Mouse (Mus musculus) lung, embryonic 14.5 days (tissue): Measurements from ENCODE around the gene Lnpep. TPM values are rescaled to one million over a fixed set of nuclear protein-coding genes. Genes with fewer than 3 reads are reported as not detected.

Source experiments
- ATAC-seq: fragments of 200-750 bp; cut with Nextera tagmentation; 2 replicates; pipeline ENCODE4 v1.8.0; 2017; ENCODE audit warnings: mild to moderate bottlenecking, moderate TSS enrichment, moderate library complexity; ENCODE audit not compliant: insufficient read depth
- DNase-seq: peaks from one replicate; pipeline ENCODE4 v3.0.0-alpha.2; 2015
- H3K27ac ChIP-seq: fragments of 300-500 bp; sonication (generic); 2 replicates; pipeline ENCODE4 v1.5.1; 2014; ENCODE audit warnings: low read depth, mild to moderate bottlenecking, moderate library complexity
- H3K27me3 ChIP-seq: fragments of 300-500 bp; sonication (generic); 2 replicates; pipeline ENCODE4 v1.6.1; 2014; ENCODE audit warnings: low read length, control low read depth; ENCODE audit not compliant: insufficient read depth
- H3K36me3 ChIP-seq: fragments of 300-500 bp; sonication (generic); 2 replicates; pipeline ENCODE4 v1.6.1; 2014; ENCODE audit warnings: control low read depth; ENCODE audit not compliant: insufficient read depth
- H3K4me1 ChIP-seq: fragments of 300-500 bp; sonication (generic); 2 replicates; pipeline ENCODE4 v1.6.1; 2014; ENCODE audit warnings: antibody characterized with exemption, control low read depth; ENCODE audit not compliant: insufficient read depth
- H3K4me2 ChIP-seq: fragments of 300-500 bp; sonication (generic); 2 replicates; pipeline ENCODE4 v1.6.1; 2014; ENCODE audit warnings: mild to moderate bottlenecking
- H3K4me3 ChIP-seq: fragments of 300-500 bp; sonication (generic); 2 replicates; pipeline ENCODE4 v1.5.1; 2014; ENCODE audit warnings: low read depth, low read length
- H3K9ac ChIP-seq: fragments of 300-500 bp; sonication (generic); 2 replicates; pipeline ENCODE4 v1.6.1; 2014
- H3K9me3 ChIP-seq: fragments of 300-500 bp; sonication (generic); 2 replicates; pipeline ENCODE4 v1.6.1; 2016; ENCODE audit warnings: low read depth, low read length, control low read depth
- CTCF ChIP-seq: IDR thresholded peaks from 2 replicates; pipeline ENCODE4 v1.5.1; 2016; ENCODE audit warnings: antibody characterized with exemption, low read depth
- WGBS: fragments of 180-500 bp; shearing (Covaris S2); extraction: QIAGEN DNeasy Blood & Tissue Kit; methylation state at CpG from one replicate; pipeline ENCODE4 v1.1.7; 2014; 5-methylcytosine and 5-hydroxymethylcytosine counted together
- polyA plus RNA-seq: library from polyadenylated mRNA; unstranded; fragments of >200 nt; fragmentation: Nextera tagmentation; extraction: Ambion mirVana; gene quantifications from 2 replicates; pipeline ENCODE4 v1.2.1, GENCODE M21; 2014

Gene Lnpep
- polyA plus RNA-seq, 1 experiment from 2014 or later, result 8.4 TPM

DNA sequence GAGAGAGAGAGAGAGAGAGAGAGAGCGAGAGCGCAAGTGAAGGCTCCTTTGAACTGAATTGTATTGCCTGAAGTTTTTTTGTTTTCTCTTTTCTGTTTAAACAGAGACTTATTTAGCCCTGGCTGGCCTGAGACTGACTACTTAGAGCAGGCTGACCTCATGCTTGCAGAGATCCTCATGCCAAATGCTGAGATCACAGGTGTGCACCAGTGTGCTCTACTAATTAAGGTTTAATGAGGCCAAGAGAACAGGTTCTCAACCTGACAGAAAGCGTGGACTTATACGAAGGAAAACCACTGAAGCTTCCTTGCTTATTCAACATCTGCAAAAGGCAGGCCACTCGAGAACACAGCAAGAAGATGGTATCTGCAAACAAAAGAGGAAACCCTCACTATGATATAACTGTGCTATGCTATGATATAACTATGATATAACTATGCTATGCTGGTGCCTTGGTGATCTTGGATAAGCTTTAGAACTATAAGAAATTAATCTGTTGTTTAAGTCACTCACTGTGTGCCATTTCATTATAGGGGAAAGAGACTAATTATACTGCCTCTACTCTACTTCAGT, 16.3 kb downstream of the Lnpep start:
- H3K27me3 ChIP-seq, result no peaks in the 10 kb centered on the region
- ATAC-seq (no peak), DNase-seq (no peak)
- no peak for TF ChIP-seq CTCF
- no peak overlapping the region for H3K9ac ChIP-seq
- no peak overlapping the region for H3K4me2 ChIP-seq
- no peaks in the 10 kb centered on the region for H3K9me3 ChIP-seq
- no peak overlapping the region for H3K27ac ChIP-seq
- no peaks in the 10 kb centered on the region for H3K36me3 ChIP-seq
- H3K4me3 ChIP-seq, result no peak overlapping the region
- H3K4me1 ChIP-seq, result no peaks in the 10 kb centered on the region
- WGBS, result 83% methylated on average over 5 of the region's 5 CpGs

DNA sequence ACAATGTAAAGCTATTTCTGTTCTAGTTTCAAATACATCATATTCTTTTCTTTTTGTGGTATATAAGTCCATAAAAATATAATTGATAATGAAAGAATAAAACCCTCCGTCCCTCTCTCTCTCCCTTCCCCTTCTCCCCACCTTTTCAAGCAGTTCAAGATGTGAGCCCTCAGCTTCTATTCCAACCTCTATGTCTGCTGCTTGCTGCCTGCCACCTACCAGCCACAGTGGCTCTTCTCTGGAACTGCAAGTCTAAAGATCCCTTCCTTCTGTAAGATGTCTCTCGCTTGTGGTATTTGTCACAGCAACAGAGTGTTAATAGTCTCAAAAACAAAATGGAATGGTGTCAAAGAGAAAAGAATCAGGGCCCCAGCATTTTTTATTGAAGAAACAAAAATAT, 20.3 kb downstream of the Lnpep start:
- ATAC-seq (no peak), DNase-seq (no peak)
- Histone ChIP-seq H3K36me3 (no peaks in the 10 kb centered on the region), H3K27me3 (no peaks in the 10 kb centered on the region), H3K4me1 (no peaks in the 10 kb centered on the region), H3K4me3 (no peak overlapping the region), H3K9me3 (no peaks in the 10 kb centered on the region), H3K9ac (no peak overlapping the region), H3K4me2 (no peak overlapping the region), H3K27ac (no peak overlapping the region)
- WGBS, result 88% methylated on average over 2 of the region's 2 CpGs
- no peak for TF ChIP-seq CTCF

GRCm38 (mm10) chr17:17603609-17604008, 21.2 kb downstream of the Lnpep start:
- H3K36me3 ChIP-seq, result no peaks in the 10 kb centered on the region
- no peak overlapping the region for H3K9ac ChIP-seq
- no peak for DNase-seq
- H3K9me3 ChIP-seq, result no peaks in the 10 kb centered on the region
- no peak for TF ChIP-seq CTCF
- ATAC-seq, result no peak
- no peak overlapping the region for H3K27ac ChIP-seq
- H3K4me1 ChIP-seq, result no peaks in the 10 kb centered on the region
- H3K4me2 ChIP-seq, result no peak overlapping the region
- H3K4me3 ChIP-seq, result no peak overlapping the region
- WGBS, result 90% methylated on average over 3 of the region's 3 CpGs
- H3K27me3 ChIP-seq, result no peaks in the 10 kb centered on the region

- Histone ChIP-seq H3K9ac (no peak overlapping the region), H3K4me2 (no peak overlapping the region), H3K4me3 (no peak overlapping the region), H3K27ac (no peak overlapping the region), H3K4me1 (no peaks in the 10 kb centered on the region), H3K27me3 (no peaks in the 10 kb centered on the region), H3K36me3 (no peaks in the 10 kb centered on the region), H3K9me3 (no peaks in the 10 kb centered on the region)
- no peak for ATAC-seq
- DNase-seq, result no peak
- TF ChIP-seq CTCF, result no peak
Observed at GRCm38 (mm10) chr17:17602786-17603185, 22.1 kb downstream of the Lnpep start.

DNA sequence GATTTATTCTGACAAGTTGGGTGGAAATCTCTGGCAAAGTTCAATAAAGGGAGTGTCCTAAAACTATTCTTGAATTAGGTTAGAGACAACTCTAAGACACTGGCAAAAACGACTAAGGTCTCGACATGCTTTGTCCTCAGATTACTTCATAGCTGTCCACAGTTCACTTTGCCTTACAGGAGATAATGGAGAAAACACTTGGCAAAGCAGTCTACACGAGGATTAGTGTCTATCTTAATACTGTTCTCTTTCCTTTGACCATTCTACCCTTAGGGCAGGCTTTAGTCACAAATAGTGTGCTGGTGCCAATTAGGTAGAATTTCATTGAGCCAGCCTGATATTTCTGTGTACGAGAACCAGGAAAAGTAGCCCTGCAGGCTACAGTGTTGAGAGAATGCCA, 22.5 kb downstream of the Lnpep start:
- Histone ChIP-seq H3K9ac (no peak overlapping the region), H3K9me3 (no peaks in the 10 kb centered on the region), H3K27me3 (no peaks in the 10 kb centered on the region), H3K27ac (no peak overlapping the region), H3K4me3 (no peak overlapping the region), H3K36me3 (no peaks in the 10 kb centered on the region), H3K4me2 (no peak overlapping the region), H3K4me1 (no peaks in the 10 kb centered on the region)
- TF ChIP-seq CTCF, result no peak
- ATAC-seq (no peak), DNase-seq (no peak)
- 74% methylated on average over 4 of the region's 4 CpGs for WGBS

DNA sequence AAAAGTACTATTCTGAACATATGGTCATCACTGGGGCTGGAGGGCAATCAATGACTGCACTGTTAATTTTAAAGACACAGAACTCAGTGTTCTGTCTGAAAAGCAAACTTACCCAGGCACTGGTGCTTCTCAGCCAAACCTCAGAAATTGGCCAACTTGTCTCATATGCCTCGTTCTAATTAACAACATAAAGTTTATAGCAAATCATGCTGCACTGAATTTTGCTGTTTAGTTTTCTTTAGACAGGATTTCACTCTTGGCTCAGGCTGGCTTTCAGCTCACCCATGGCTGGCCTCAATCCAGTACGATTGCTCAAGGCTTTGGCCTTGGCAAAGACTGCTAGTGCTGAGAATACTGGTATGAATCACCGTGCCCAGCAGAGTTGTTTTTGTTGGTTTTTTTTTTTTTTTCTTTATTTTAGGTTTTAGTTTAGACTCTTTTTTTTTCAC, 24.0 kb downstream of the Lnpep start:
- no peak for TF ChIP-seq CTCF
- H3K36me3 ChIP-seq, result no peaks in the 10 kb centered on the region
- no peak overlapping the region for H3K4me3 ChIP-seq
- DNase-seq (peak; percentile 87), ATAC-seq (no peak; the same call in 1 of the 2 replicates)
- no peak overlapping the region for H3K4me2 ChIP-seq
- no peak overlapping the region for H3K27ac ChIP-seq
- WGBS, result 39% methylated on average over 3 of the region's 3 CpGs
- no peaks in the 10 kb centered on the region for H3K9me3 ChIP-seq
- H3K27me3 ChIP-seq, result no peaks in the 10 kb centered on the region
- H3K4me1 ChIP-seq, result no peaks in the 10 kb centered on the region
- no peak overlapping the region for H3K9ac ChIP-seq

DNA sequence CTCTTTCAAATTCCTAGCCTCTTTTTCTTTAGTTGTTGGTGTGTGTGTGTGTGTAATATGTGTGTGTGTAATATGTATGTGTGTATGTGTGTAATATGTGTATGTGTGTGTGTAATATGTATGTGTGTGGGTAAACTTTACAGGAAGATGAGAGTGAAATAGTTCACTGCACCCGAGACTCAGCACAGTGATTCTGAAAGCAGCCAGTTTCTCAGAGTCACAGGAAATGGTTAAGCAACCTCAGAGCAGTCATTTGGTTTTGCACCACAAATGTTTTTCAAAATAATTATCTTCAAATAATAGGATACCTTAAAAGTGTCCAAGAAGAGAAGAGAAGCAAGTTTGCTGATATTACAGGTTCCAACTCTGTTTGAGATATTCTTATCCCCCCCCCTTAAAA, 24.8 kb downstream of the Lnpep start:
- Histone ChIP-seq H3K9me3 (no peaks in the 10 kb centered on the region), H3K4me1 (no peaks in the 10 kb centered on the region), H3K4me3 (no peak overlapping the region), H3K36me3 (no peaks in the 10 kb centered on the region), H3K27ac (no peak overlapping the region), H3K4me2 (no peak overlapping the region), H3K27me3 (no peaks in the 10 kb centered on the region), H3K9ac (no peak overlapping the region)
- ATAC-seq, result no peak
- WGBS, result 29% methylated on average over 1 of the region's 1 CpGs
- no peak for TF ChIP-seq CTCF
- no peak for DNase-seq

- no peak overlapping the region for H3K9ac ChIP-seq
- H3K36me3 ChIP-seq, result no peaks in the 10 kb centered on the region
- 88% methylated on average over 2 of the region's 2 CpGs for WGBS
- no peak overlapping the region for H3K4me2 ChIP-seq
- H3K9me3 ChIP-seq, result no peaks in the 10 kb centered on the region
- ATAC-seq (no peak), DNase-seq (no peak)
- TF ChIP-seq CTCF, result no peak
- H3K27ac ChIP-seq, result no peak overlapping the region
- no peaks in the 10 kb centered on the region for H3K27me3 ChIP-seq
- H3K4me3 ChIP-seq, result no peak overlapping the region
- no peaks in the 10 kb centered on the region for H3K4me1 ChIP-seq
Observed at GRCm38 (mm10) chr17:17598355-17598754, 26.5 kb downstream of the Lnpep start.
